Mouse (Mus musculus) naive thymus-derived CD4-positive, alpha-beta T cell, adult 5 months (primary cell): ENCODE measurements around the gene Cplx2. TPM values are rescaled to one million over a fixed set of nuclear protein-coding genes. Genes with fewer than 3 reads are reported as not detected.

Experiments
- polyA plus RNA-seq: library from polyadenylated mRNA; unstranded; fragments of 100-300 nt; shearing (Covaris generic); gene quantifications from one replicate; pipeline ENCODE4 v1.2.1, GENCODE M21; 2017

The Cplx2 gene
- not detected for polyA plus RNA-seq

GRCm38 (mm10) chr13:54371049-54371386, at the start of gene Cplx2:
Gene Cplx2 (plus strand): TSS chr13:54371349.

Other genes with a start within 250 kb of the Cplx2 start
- gene Hrh2, start 179.2 kb upstream of the Cplx2 start, polyA plus RNA-seq = 6.7 TPM
- 42.6 TPM for gene Thoc3, start 97.5 kb downstream of the Cplx2 start, polyA plus RNA-seq
- 39.2 TPM for gene Simc1, start 132.4 kb downstream of the Cplx2 start, polyA plus RNA-seq
- gene 4833439L19Rik, start 194.1 kb downstream of the Cplx2 start, polyA plus RNA-seq = 57.8 TPM
- 3.9 TPM for gene Arl10, start 203.7 kb downstream of the Cplx2 start, polyA plus RNA-seq
- 25.3 TPM for gene Nop16, start 218.7 kb downstream of the Cplx2 start, polyA plus RNA-seq
- gene Higd2a, start 218.9 kb downstream of the Cplx2 start, polyA plus RNA-seq = 181 TPM
- 72.7 TPM for gene Cltb, start 240.0 kb downstream of the Cplx2 start, polyA plus RNA-seq